Mouse (Mus musculus): ENCODE data around the gene Usp13. TPM values are rescaled to one million over a fixed set of nuclear protein-coding genes. Genes with fewer than 3 reads are reported as not detected.

Gene Usp13
- polyA plus RNA-seq, 1 experiment from 2014 or later, result 6.7 TPM

- Histone ChIP-seq H3K27ac (replicated peaks) (no peak overlapping the region), H3K4me2 (replicated peaks) (no peak overlapping the region), H3K4me3 (replicated peaks) (no peak overlapping the region), H3K4me1 (no peaks in the 10 kb centered on the region), H3K9ac (no peak overlapping the region), H3K36me3 (no peaks in the 10 kb centered on the region), H3K27me3 (no peaks in the 10 kb centered on the region), H3K9me3 (replicated peaks) (no peaks in the 10 kb centered on the region)
- ATAC-seq (ENCODE audit: insufficient number of reproducible peaks, low FRiP score, low TSS enrichment, low read depth), result no peak
- 77% methylated on average over 16 of the region's 16 CpGs for WGBS
Observed at GRCm38 (mm10) chr3:32856362-32857107, 39.2 kb downstream of the Usp13 start.

GRCm38 (mm10) chr3:32871081-32871480 is 53.7 kb downstream of the Usp13 start:
- ATAC-seq (ENCODE audit: insufficient number of reproducible peaks, low FRiP score, low TSS enrichment, low read depth), result no peak
- no peak overlapping the region for H3K27ac ChIP-seq (replicated peaks)
- WGBS, result 89% methylated on average over 3 of the region's 3 CpGs
- no peak overlapping the region for H3K4me2 ChIP-seq (replicated peaks)
- H3K36me3 ChIP-seq, result no peaks in the 10 kb centered on the region
- H3K9ac ChIP-seq, result no peak overlapping the region
- no peaks in the 10 kb centered on the region for H3K27me3 ChIP-seq
- H3K9me3 ChIP-seq (replicated peaks), result no peaks in the 10 kb centered on the region
- H3K4me3 ChIP-seq (replicated peaks), result no peak overlapping the region
- no peaks in the 10 kb centered on the region for H3K4me1 ChIP-seq

GRCm38 (mm10) chr3:32886386-32886785 is 69.0 kb downstream of the Usp13 start:
- 91% methylated on average over 8 of the region's 8 CpGs for WGBS
- H3K9ac ChIP-seq, result no peak overlapping the region
- no peaks in the 10 kb centered on the region for H3K4me1 ChIP-seq
- no peak overlapping the region for H3K27ac ChIP-seq (replicated peaks)
- peaks cover 7% of the 10 kb centered on the region; the same call in 1 of the 2 replicates for H3K36me3 ChIP-seq
- ATAC-seq (ENCODE audit: insufficient number of reproducible peaks, low FRiP score, low TSS enrichment, low read depth), result no peak
- H3K27me3 ChIP-seq, result no peaks in the 10 kb centered on the region
- H3K4me2 ChIP-seq (replicated peaks), result no peak overlapping the region
- no peaks in the 10 kb centered on the region for H3K9me3 ChIP-seq (replicated peaks)
- H3K4me3 ChIP-seq (replicated peaks), result no peak overlapping the region

GRCm38 (mm10) chr3:32888886-32889285 is 71.5 kb downstream of the Usp13 start:
- ATAC-seq (ENCODE audit: insufficient number of reproducible peaks, low FRiP score, low TSS enrichment, low read depth), result no peak
- 94% methylated on average over 5 of the region's 5 CpGs for WGBS

GRCm38 (mm10) chr3:32890174-32890573 is 72.8 kb downstream of the Usp13 start:
- H3K4me1 ChIP-seq, result no peaks in the 10 kb centered on the region
- 95% methylated on average over 4 of the region's 4 CpGs for WGBS
- no peak overlapping the region for H3K4me3 ChIP-seq (replicated peaks)
- H3K9ac ChIP-seq, result no peak overlapping the region
- no peaks in the 10 kb centered on the region for H3K36me3 ChIP-seq
- no peak for ATAC-seq (ENCODE audit: insufficient number of reproducible peaks, low FRiP score, low TSS enrichment, low read depth)
- no peaks in the 10 kb centered on the region for H3K27me3 ChIP-seq
- H3K9me3 ChIP-seq (replicated peaks), result no peaks in the 10 kb centered on the region
- H3K27ac ChIP-seq (replicated peaks), result no peak overlapping the region
- no peak overlapping the region for H3K4me2 ChIP-seq (replicated peaks)

More at GRCm38 (mm10) chr3:32888886-32889285, 71.5 kb downstream of the Usp13 start:
- Histone ChIP-seq H3K4me3 (replicated peaks) (no peak overlapping the region), H3K4me1 (no peaks in the 10 kb centered on the region), H3K27ac (replicated peaks) (no peak overlapping the region), H3K36me3 (no peaks in the 10 kb centered on the region), H3K27me3 (no peaks in the 10 kb centered on the region), H3K9ac (no peak overlapping the region), H3K9me3 (replicated peaks) (no peaks in the 10 kb centered on the region), H3K4me2 (replicated peaks) (no peak overlapping the region)

GRCm38 (mm10) chr3:32903462-32903861 is 86.1 kb downstream of the Usp13 start:
- no peak overlapping the region for H3K27ac ChIP-seq (replicated peaks)
- H3K27me3 ChIP-seq, result no peaks in the 10 kb centered on the region
- no peak overlapping the region for H3K4me2 ChIP-seq (replicated peaks)
- no peak overlapping the region for H3K4me3 ChIP-seq (replicated peaks)
- WGBS, result 31% methylated on average over 4 of the region's 4 CpGs
- H3K9ac ChIP-seq, result no peak overlapping the region
- no peaks in the 10 kb centered on the region for H3K9me3 ChIP-seq (replicated peaks)
- ATAC-seq (ENCODE audit: insufficient number of reproducible peaks, low FRiP score, low TSS enrichment, low read depth), result no peak
- H3K36me3 ChIP-seq, result 0 out of 2 replicates have a peak, but pooled peaks cover 6% of the 10 kb centered on the region
- H3K4me1 ChIP-seq, result no peaks in the 10 kb centered on the region

- WGBS, result 90% methylated on average over 1 of the region's 1 CpGs
- Histone ChIP-seq H3K27ac (replicated peaks) (no peak overlapping the region), H3K4me1 (no peaks in the 10 kb centered on the region), H3K4me3 (replicated peaks) (no peak overlapping the region), H3K36me3 (0 out of 2 replicates have a peak, but pooled peaks cover 6% of the 10 kb centered on the region), H3K9me3 (replicated peaks) (no peaks in the 10 kb centered on the region), H3K27me3 (no peaks in the 10 kb centered on the region), H3K4me2 (replicated peaks) (no peak overlapping the region), H3K9ac (no peak overlapping the region)
- ATAC-seq (ENCODE audit: insufficient number of reproducible peaks, low FRiP score, low TSS enrichment, low read depth), result no peak
Observed at GRCm38 (mm10) chr3:32904599-32904998, 87.3 kb downstream of the Usp13 start.

- Histone ChIP-seq H3K36me3 (0 out of 2 replicates have a peak, but pooled peaks cover 6% of the 10 kb centered on the region), H3K27me3 (no peaks in the 10 kb centered on the region), H3K4me3 (replicated peaks) (no peak overlapping the region), H3K9me3 (replicated peaks) (no peaks in the 10 kb centered on the region), H3K4me2 (replicated peaks) (no peak overlapping the region), H3K27ac (replicated peaks) (no peak overlapping the region), H3K4me1 (0 out of 2 replicates have a peak, but pooled peaks cover 7% of the 10 kb centered on the region), H3K9ac (no peak overlapping the region)
- ATAC-seq (ENCODE audit: insufficient number of reproducible peaks, low FRiP score, low TSS enrichment, low read depth), result no peak
- 66% methylated on average over 8 of the region's 8 CpGs for WGBS
Observed at GRCm38 (mm10) chr3:32905850-32906779, 88.8 kb downstream of the Usp13 start.

- ATAC-seq (ENCODE audit: insufficient number of reproducible peaks, low FRiP score, low TSS enrichment, low read depth), result no peak
- H3K9ac ChIP-seq, result no peak overlapping the region
- WGBS, result 73% methylated on average over 3 of the region's 3 CpGs
- H3K27me3 ChIP-seq, result no peaks in the 10 kb centered on the region
- no peaks in the 10 kb centered on the region for H3K9me3 ChIP-seq (replicated peaks)
- H3K27ac ChIP-seq (replicated peaks), result no peak overlapping the region
- 0 out of 2 replicates have a peak, but pooled peaks cover 7% of the 10 kb centered on the region for H3K4me1 ChIP-seq
- no peak overlapping the region for H3K4me2 ChIP-seq (replicated peaks)
- H3K4me3 ChIP-seq (replicated peaks), result no peak overlapping the region
- H3K36me3 ChIP-seq, result no peaks in the 10 kb centered on the region
Observed at GRCm38 (mm10) chr3:32908400-32908799, 91.1 kb downstream of the Usp13 start.

- H3K4me2 ChIP-seq (replicated peaks), result no peak overlapping the region
- peaks cover 12% of the 10 kb centered on the region; the same call in 1 of the 2 replicates for H3K36me3 ChIP-seq
- H3K27ac ChIP-seq (replicated peaks), result peak overlapping the region; percentile 66; the same call in 1 of the 2 replicates
- ATAC-seq (ENCODE audit: insufficient number of reproducible peaks, low FRiP score, low TSS enrichment, low read depth), result peak; percentile 86
- no peak overlapping the region for H3K9ac ChIP-seq
- no peaks in the 10 kb centered on the region for H3K27me3 ChIP-seq
- H3K4me3 ChIP-seq (replicated peaks), result no peak overlapping the region
- WGBS, result 25% methylated on average over 7 of the region's 7 CpGs
- no peaks in the 10 kb centered on the region for H3K9me3 ChIP-seq (replicated peaks)
- H3K4me1 ChIP-seq, result 0 out of 2 replicates have a peak, but pooled peaks cover 7% of the 10 kb centered on the region
Observed at GRCm38 (mm10) chr3:32910071-32910551, 92.8 kb downstream of the Usp13 start.

GRCm38 (mm10) chr3:32924168-32924567 is 106.8 kb downstream of the Usp13 start:
- no peak for ATAC-seq (ENCODE audit: insufficient number of reproducible peaks, low FRiP score, low TSS enrichment, low read depth)

More at GRCm38 (mm10) chr3:32924168-32924567, 106.8 kb downstream of the Usp13 start:
- H3K4me1 ChIP-seq, result no peaks in the 10 kb centered on the region
- peaks cover 36% of the 10 kb centered on the region for H3K36me3 ChIP-seq
- H3K9me3 ChIP-seq (replicated peaks), result no peaks in the 10 kb centered on the region
- no peak overlapping the region for H3K4me3 ChIP-seq (replicated peaks)
- no peak overlapping the region for H3K9ac ChIP-seq
- no peaks in the 10 kb centered on the region for H3K27me3 ChIP-seq
- H3K27ac ChIP-seq (replicated peaks), result no peak overlapping the region
- no peak overlapping the region for H3K4me2 ChIP-seq (replicated peaks)
- 49% methylated on average over 6 of the region's 6 CpGs for WGBS
